Mouse (Mus musculus): Measurements from ENCODE around the gene Olfr93.

GRCm38 (mm10) chr17:37161394-37161793, at the start of gene Olfr93:
- no peak for TF ChIP-seq CTCF (IDR thresholded peaks at IDR 0.05; ENCODE audit: low read depth)
- no peak for TF ChIP-seq EP300 (IDR thresholded peaks at IDR 0.05; ENCODE audit: low read depth)
